Mouse (Mus musculus): ENCODE data around the gene Nol9. TPM values are rescaled to one million over a fixed set of nuclear protein-coding genes. Genes with fewer than 3 reads are reported as not detected.
A peak's percentile ranks its signal among the peaks of the same experiment; 100 is the strongest.

The Nol9 gene
- polyA plus RNA-seq, 1 experiment from 2014 or later, result 22.4 TPM

DNA sequence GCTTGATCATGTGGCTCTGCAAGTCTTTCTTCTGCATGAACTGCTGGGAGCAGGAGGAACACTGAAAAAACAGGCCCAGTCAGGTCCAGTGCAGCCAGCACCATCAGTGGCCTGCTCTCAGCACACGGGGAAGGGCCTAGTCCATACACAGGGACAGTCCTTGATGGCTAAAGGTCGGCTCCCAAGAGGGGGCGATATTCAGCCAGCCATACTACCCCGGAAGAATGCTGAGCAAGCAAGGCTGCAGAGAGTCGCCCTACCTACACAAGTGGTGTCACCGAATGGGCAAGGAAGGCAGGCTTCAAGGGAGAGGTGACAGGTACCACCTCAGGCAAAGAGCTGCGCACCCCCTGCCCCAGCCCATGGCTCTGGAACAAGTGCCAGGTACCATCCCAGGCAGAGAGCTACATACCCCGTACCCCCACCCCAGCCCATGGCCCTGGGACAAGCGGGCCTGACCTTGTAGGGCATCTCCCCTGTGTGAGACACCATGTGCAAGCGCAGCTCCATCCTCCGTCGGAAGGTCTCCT, 17.5 kb upstream of the Nol9 start:
- peaks cover 24% of the 10 kb centered on the region for H3K36me3 ChIP-seq (ENCODE audit: control insufficient read depth, insufficient read depth, low read length)
- 79% methylated on average over 12 of the region's 12 CpGs for WGBS
- no peak overlapping the region for H3K9ac ChIP-seq (ENCODE audit: low read depth, low read length)

DNA sequence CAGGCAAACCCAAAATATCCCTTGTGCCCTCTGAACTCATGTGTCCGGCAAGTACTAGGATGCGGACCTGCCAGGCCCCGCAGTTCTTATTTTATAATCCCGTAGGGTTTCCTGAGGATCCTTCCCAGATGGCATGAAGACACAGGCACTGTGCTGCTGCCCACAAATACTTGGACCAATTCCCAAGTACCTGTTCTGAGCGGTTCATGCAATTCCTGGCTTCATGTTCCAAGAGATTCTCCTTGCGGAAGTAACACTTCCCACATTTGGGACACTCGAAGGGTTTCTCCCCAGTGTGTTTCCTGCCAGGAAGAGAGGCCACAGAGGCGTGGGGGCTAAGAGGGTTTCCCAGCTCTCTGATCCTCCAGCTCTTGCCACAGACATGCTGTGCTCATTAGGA, 16.6 kb upstream of the Nol9 start:
- Histone ChIP-seq H3K4me3 (ENCODE audit: low read length) (no peak overlapping the region), H3K9me3 (ENCODE audit: control insufficient read depth, low read length) (no peaks in the 10 kb centered on the region), H3K9ac (ENCODE audit: low read depth, low read length) (no peak overlapping the region), H3K4me1 (ENCODE audit: control insufficient read depth, insufficient read depth, low read length) (peaks cover 19% of the 10 kb centered on the region), H3K4me2 (ENCODE audit: low read depth, low read length) (no peak overlapping the region), H3K27ac (ENCODE audit: low read length) (no peak overlapping the region), H3K27me3 (replicated peaks; ENCODE audit: control insufficient read depth, insufficient read depth, low read length) (no peaks in the 10 kb centered on the region), H3K36me3 (ENCODE audit: control insufficient read depth, insufficient read depth, low read length) (peaks cover 24% of the 10 kb centered on the region)
- no peak for ATAC-seq
- 88% methylated on average over 8 of the region's 8 CpGs for WGBS

More for the DNA sequence above, 17.5 kb upstream of the Nol9 start:
- no peaks in the 10 kb centered on the region for H3K27me3 ChIP-seq (replicated peaks; ENCODE audit: control insufficient read depth, insufficient read depth, low read length)
- no peak for ATAC-seq
- no peak overlapping the region for H3K4me2 ChIP-seq (ENCODE audit: low read depth, low read length)
- peaks cover 15% of the 10 kb centered on the region for H3K4me1 ChIP-seq (ENCODE audit: control insufficient read depth, insufficient read depth, low read length)
- H3K4me3 ChIP-seq (ENCODE audit: low read length), result no peak overlapping the region
- no peaks in the 10 kb centered on the region for H3K9me3 ChIP-seq (ENCODE audit: control insufficient read depth, low read length)
- no peak overlapping the region for H3K27ac ChIP-seq (ENCODE audit: low read length)

DNA sequence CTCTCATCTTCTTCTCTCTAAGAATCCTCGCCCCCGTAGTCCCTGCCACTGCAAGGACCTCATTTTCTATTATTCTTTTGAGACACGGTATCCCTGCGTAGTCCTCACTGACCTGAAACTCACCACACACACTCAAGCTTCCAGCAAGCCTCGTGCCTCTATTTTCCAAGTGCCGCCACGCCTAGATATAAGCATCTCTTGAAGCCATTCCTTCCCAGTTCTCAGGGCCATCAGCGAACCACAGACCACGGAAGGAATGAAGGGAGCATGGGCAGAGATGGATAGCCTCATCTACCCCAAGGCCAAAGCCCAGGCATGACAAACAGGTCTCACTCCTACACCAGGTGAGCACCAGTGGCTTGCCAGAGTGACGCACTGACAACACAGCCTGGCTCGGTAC, 14.6 kb upstream of the Nol9 start:
- no peak overlapping the region for H3K4me3 ChIP-seq (ENCODE audit: low read length)
- WGBS, result 85% methylated on average over 11 of the region's 11 CpGs
- H3K36me3 ChIP-seq (ENCODE audit: control insufficient read depth, insufficient read depth, low read length), result peaks cover 22% of the 10 kb centered on the region
- no peak overlapping the region for H3K4me2 ChIP-seq (ENCODE audit: low read depth, low read length)
- no peaks in the 10 kb centered on the region for H3K27me3 ChIP-seq (replicated peaks; ENCODE audit: control insufficient read depth, insufficient read depth, low read length)
- H3K27ac ChIP-seq (ENCODE audit: low read length), result no peak overlapping the region
- no peak overlapping the region for H3K9ac ChIP-seq (ENCODE audit: low read depth, low read length)
- H3K9me3 ChIP-seq (ENCODE audit: control insufficient read depth, low read length), result no peaks in the 10 kb centered on the region
- peaks cover 27% of the 10 kb centered on the region for H3K4me1 ChIP-seq (ENCODE audit: control insufficient read depth, insufficient read depth, low read length)
- ATAC-seq, result no peak

DNA sequence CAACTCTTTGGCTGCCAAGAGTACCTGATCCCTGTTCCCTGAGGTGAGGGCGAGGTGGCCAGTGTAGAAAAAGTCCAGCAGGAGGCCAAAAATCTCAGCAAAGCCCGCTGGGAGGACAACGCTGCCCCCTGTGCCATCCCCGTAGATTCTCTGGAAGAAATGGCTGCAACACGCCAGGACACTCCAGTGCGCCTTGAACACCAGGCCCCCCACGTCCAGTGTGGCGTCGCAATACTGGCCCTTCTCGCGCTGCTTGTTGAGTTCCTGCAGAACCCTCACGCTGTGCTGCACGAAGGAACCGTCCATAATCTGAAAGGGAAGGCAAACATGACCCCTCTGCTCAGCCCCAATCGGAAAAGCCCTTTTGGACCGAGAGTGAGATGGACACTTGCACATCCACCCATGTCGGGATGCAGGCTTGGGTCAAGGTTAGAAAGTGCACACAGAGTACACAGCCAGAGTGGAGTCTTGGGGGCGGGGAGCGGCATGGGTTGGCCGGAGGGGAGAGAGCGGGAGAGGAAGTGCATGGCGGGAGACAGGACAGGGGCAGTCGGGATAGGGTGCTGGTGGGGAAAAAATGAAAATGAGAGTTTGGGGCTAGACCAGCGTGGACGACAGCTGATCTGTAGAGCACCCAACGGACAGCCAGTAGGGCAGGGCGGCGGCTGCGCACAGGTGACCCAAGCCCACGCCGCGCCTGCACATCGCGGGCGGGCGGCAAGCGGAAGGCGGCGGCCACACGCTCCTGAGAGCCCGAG, 12.2 kb upstream of the Nol9 start:
- Histone ChIP-seq H3K4me2 (ENCODE audit: low read depth, low read length) (peak overlapping the region; percentile 94), H3K9me3 (ENCODE audit: control insufficient read depth, low read length) (no peaks in the 10 kb centered on the region), H3K27me3 (replicated peaks; ENCODE audit: control insufficient read depth, insufficient read depth, low read length) (no peaks in the 10 kb centered on the region), H3K36me3 (ENCODE audit: control insufficient read depth, insufficient read depth, low read length) (peaks cover 5% of the 10 kb centered on the region; the same call in 1 of the 2 replicates), H3K4me1 (ENCODE audit: control insufficient read depth, insufficient read depth, low read length) (peaks cover 27% of the 10 kb centered on the region), H3K9ac (ENCODE audit: low read depth, low read length) (peak overlapping the region; percentile 78), H3K4me3 (ENCODE audit: low read length) (peak overlapping the region; percentile 82), H3K27ac (ENCODE audit: low read length) (peak overlapping the region; percentile 63)
- peak; percentile 75 for ATAC-seq
- WGBS, result 1% methylated on average over 41 of the region's 41 CpGs

DNA sequence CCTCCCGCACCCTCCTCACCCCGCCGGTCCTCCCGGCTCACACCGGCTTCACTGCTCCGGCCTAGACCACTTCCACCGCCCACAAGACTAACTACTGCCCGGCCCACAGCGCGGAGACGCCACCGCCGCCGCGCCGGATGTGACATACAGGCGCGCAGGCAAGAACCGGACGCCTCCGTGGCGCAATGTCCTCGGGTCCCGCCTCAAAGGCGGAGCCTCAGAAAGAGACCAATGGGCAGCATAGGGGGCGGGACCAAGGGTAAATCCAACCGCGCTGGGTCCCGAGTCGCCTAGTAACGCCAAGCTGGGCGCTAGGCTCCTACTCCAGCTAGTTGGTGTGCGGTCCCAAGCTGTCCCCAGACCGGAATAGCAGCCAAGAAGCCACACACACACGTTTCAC, 11.6 kb upstream of the Nol9 start, which contains the start of gene Zbtb48:
Gene Zbtb48 (minus strand): TSS at position 148 of the 400 bp plus-strand sequence.
- peak within 1 kb of the TSS; percentile 78 for H3K9ac ChIP-seq (ENCODE audit: low read depth, low read length)
- peaks cover 27% of the 10 kb centered on the region for H3K4me1 ChIP-seq (ENCODE audit: control insufficient read depth, insufficient read depth, low read length)
- H3K27me3 ChIP-seq (replicated peaks; ENCODE audit: control insufficient read depth, insufficient read depth, low read length), result no peaks in the 10 kb centered on the region
- H3K4me3 ChIP-seq (ENCODE audit: low read length), result peak within 1 kb of the TSS; percentile 82
- no peaks in the 10 kb centered on the region for H3K36me3 ChIP-seq (ENCODE audit: control insufficient read depth, insufficient read depth, low read length)
- H3K9me3 ChIP-seq (ENCODE audit: control insufficient read depth, low read length), result no peaks in the 10 kb centered on the region
- H3K4me2 ChIP-seq (ENCODE audit: low read depth, low read length), result peak within 1 kb of the TSS; percentile 96
- peak; percentile 98 for ATAC-seq
- peak within 1 kb of the TSS; percentile 63 for H3K27ac ChIP-seq (ENCODE audit: low read length)
- under 1% methylated on average over 35 of the region's 35 CpGs for WGBS

DNA sequence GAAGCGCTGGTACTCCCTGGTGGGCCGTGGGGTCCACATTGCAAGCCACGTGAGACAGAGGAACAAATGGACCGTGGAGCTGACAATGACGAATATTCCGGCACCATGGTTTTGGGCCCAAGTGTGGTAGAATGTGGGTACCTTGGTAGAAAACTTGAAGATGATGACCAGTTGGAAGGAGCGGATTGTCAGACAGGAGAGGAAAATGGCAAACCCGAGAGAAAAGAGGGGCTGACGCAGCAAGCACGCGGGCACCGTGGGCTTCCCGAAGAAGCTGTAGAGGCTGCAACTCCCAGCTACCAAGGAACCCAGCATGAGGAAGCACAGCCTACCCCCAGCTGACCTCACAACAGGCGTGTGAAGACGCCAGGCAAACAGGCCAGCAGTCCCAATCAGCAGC, 10.7 kb upstream of the Nol9 start:
- Histone ChIP-seq H3K4me1 (ENCODE audit: control insufficient read depth, insufficient read depth, low read length) (peaks cover 29% of the 10 kb centered on the region), H3K9me3 (ENCODE audit: control insufficient read depth, low read length) (no peaks in the 10 kb centered on the region), H3K4me3 (ENCODE audit: low read length) (no peak overlapping the region; the same call in 1 of the 2 replicates), H3K4me2 (ENCODE audit: low read depth, low read length) (peak overlapping the region; percentile 96), H3K36me3 (ENCODE audit: control insufficient read depth, insufficient read depth, low read length) (no peaks in the 10 kb centered on the region), H3K27ac (ENCODE audit: low read length) (no peak overlapping the region), H3K27me3 (replicated peaks; ENCODE audit: control insufficient read depth, insufficient read depth, low read length) (no peaks in the 10 kb centered on the region), H3K9ac (ENCODE audit: low read depth, low read length) (peak overlapping the region; percentile 78; the same call in 1 of the 2 replicates)
- ATAC-seq, result no peak
- 61% methylated on average over 15 of the region's 15 CpGs for WGBS

DNA sequence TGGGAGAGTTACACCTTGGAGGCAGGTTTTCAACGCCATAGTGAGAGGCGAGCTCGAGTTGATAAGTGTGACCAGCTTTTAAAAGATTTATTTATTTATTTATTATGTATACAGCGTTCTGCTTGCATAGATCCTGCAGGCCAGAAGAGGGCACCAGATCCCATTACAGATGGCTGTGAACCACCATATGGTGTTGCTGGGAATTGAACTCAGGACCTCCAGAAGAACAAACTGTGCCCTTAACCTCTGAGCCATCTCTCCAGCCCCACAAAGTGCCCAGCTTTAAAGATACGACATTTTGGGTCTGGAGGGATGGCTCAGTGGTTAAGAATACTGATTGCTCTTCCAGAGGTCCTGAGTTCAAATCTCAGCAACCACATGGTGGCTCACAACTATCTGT, 10.0 kb upstream of the Nol9 start:
- Histone ChIP-seq H3K9me3 (ENCODE audit: control insufficient read depth, low read length) (no peaks in the 10 kb centered on the region), H3K27me3 (replicated peaks; ENCODE audit: control insufficient read depth, insufficient read depth, low read length) (no peaks in the 10 kb centered on the region), H3K4me3 (ENCODE audit: low read length) (no peak overlapping the region), H3K4me2 (ENCODE audit: low read depth, low read length) (no peak overlapping the region), H3K27ac (ENCODE audit: low read length) (no peak overlapping the region), H3K4me1 (ENCODE audit: control insufficient read depth, insufficient read depth, low read length) (peaks cover 29% of the 10 kb centered on the region), H3K9ac (ENCODE audit: low read depth, low read length) (no peak overlapping the region), H3K36me3 (ENCODE audit: control insufficient read depth, insufficient read depth, low read length) (no peaks in the 10 kb centered on the region)
- 45% methylated on average over 5 of the region's 5 CpGs for WGBS
- no peak for ATAC-seq

DNA sequence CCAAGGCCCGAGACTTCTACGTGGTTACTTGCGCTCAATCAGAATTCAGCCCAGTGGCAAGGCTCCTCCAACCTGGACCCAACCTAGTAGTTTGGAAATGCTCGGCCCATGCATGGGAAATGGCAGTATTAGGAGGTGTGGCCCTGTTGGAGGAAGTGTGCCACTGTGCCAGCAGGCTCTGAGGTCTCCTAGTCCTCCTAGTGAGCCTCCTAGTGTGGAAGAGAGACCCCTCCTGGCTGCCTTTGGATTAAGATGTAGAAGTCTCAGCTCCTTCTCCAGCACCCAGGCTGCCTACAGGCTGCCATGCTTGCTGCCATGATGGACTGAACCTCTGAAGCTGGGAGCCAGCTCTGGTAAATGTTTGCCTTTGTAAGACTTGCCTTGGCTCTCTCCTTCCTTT, 9.1 kb upstream of the Nol9 start:
- no peak overlapping the region for H3K4me3 ChIP-seq (ENCODE audit: low read length)
- peaks cover 29% of the 10 kb centered on the region for H3K4me1 ChIP-seq (ENCODE audit: control insufficient read depth, insufficient read depth, low read length)
- H3K27me3 ChIP-seq (replicated peaks; ENCODE audit: control insufficient read depth, insufficient read depth, low read length), result no peaks in the 10 kb centered on the region
- 83% methylated on average over 4 of the region's 4 CpGs for WGBS
- H3K27ac ChIP-seq (ENCODE audit: low read length), result no peak overlapping the region
- no peak overlapping the region for H3K9ac ChIP-seq (ENCODE audit: low read depth, low read length)
- no peak for ATAC-seq
- H3K9me3 ChIP-seq (ENCODE audit: control insufficient read depth, low read length), result no peaks in the 10 kb centered on the region
- no peak overlapping the region for H3K4me2 ChIP-seq (ENCODE audit: low read depth, low read length)
- no peaks in the 10 kb centered on the region for H3K36me3 ChIP-seq (ENCODE audit: control insufficient read depth, insufficient read depth, low read length)

DNA sequence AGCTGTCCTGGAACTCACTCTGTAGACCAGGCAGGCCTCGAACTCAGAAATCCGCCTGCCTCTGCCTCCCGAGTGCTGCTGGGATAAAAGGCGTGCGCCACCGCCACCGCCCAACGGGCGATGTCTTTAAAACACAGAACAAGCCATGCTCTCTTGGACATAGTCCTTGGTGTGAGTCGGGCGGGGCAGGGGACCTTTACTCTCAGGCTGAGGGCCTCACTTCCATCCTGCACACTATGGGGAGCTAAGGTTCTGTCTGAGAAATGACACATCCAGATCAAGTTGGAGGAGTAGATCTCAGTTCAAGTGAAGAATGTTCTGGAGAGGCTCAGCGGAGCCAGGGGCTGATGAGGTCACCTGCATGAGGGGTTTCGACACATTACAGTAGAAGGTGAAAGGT, 6.2 kb upstream of the Nol9 start:
- no peak overlapping the region for H3K4me2 ChIP-seq (ENCODE audit: low read depth, low read length)

More for the DNA sequence above, 6.2 kb upstream of the Nol9 start:
- H3K4me3 ChIP-seq (ENCODE audit: low read length), result no peak overlapping the region
- H3K27ac ChIP-seq (ENCODE audit: low read length), result no peak overlapping the region
- peak overlapping the region; percentile 21; the same call in 1 of the 2 replicates for H3K9ac ChIP-seq (ENCODE audit: low read depth, low read length)
- WGBS, result 87% methylated on average over 13 of the region's 13 CpGs
- no peaks in the 10 kb centered on the region for H3K27me3 ChIP-seq (replicated peaks; ENCODE audit: control insufficient read depth, insufficient read depth, low read length)
- peaks cover 9% of the 10 kb centered on the region for H3K4me1 ChIP-seq (ENCODE audit: control insufficient read depth, insufficient read depth, low read length)
- peak; percentile 63 for ATAC-seq
- no peaks in the 10 kb centered on the region for H3K9me3 ChIP-seq (ENCODE audit: control insufficient read depth, low read length)
- no peaks in the 10 kb centered on the region for H3K36me3 ChIP-seq (ENCODE audit: control insufficient read depth, insufficient read depth, low read length)

Data from intestine, embryonic 16.5 days (tissue).